Mouse (Mus musculus) MEL (cell line): ENCODE measurements around the gene Xkr8.

Source experiments
- CHD2 ChIP-seq: IDR thresholded peaks from 2 replicates; pipeline ENCODE4 v1.6.1; 2011; ENCODE audit warnings: low read length, improper control_type of control experiment
- CTCF ChIP-seq, 3 experiments: IDR thresholded peaks in 2 of 3; conservative IDR thresholded peaks in 1 of 3; 2 replicates each; pipeline ENCODE4 v1.5.1; 2011 to 2012; ENCODE audit warnings: low read length in 3 of 3, low read depth in 2 of 3, mild to moderate bottlenecking in 2 of 3, improper control_type of control experiment in 1 of 3, inconsistent platforms in 1 of 3, mixed read lengths in 1 of 3, moderate library complexity in 1 of 3; ENCODE audit not compliant: control insufficient read depth in 1 of 3, insufficient read depth in 1 of 3, poor library complexity in 1 of 3, severe bottlenecking in 1 of 3
- E2F4 ChIP-seq: IDR thresholded peaks from 2 replicates; pipeline ENCODE4 v1.6.1; 2011; ENCODE audit warnings: low read depth, low read length, improper control_type of control experiment, borderline replicate concordance
- EP300 ChIP-seq, 2 experiments: IDR thresholded peaks; 2 replicates each; pipeline ENCODE4 v1.6.1; 2011; ENCODE audit warnings: improper control_type of control experiment in 2 of 2, low read length in 2 of 2, low read depth in 1 of 2, mild to moderate bottlenecking in 1 of 2
- ETS1 ChIP-seq: IDR thresholded peaks from 2 replicates; pipeline ENCODE4 v1.6.1; 2012; ENCODE audit warnings: low read depth, mild to moderate bottlenecking, inconsistent platforms, low read length, improper control_type of control experiment, moderate library complexity
- NELFE ChIP-seq: IDR thresholded peaks from 2 replicates; pipeline ENCODE4 v1.6.1; 2011; ENCODE audit warnings: low read depth, low read length, improper control_type of control experiment
- NRF1 ChIP-seq: IDR thresholded peaks from 2 replicates; pipeline ENCODE4 v1.6.1; 2014; ENCODE audit warnings: low read depth, mild to moderate bottlenecking, inconsistent platforms, low read length, improper control_type of control experiment, moderate library complexity; ENCODE audit not compliant: poor library complexity, insufficient read depth, severe bottlenecking
- POLR2A ChIP-seq, 2 experiments: IDR thresholded peaks; 2 replicates each; pipeline ENCODE4 v1.6.1; 2011 to 2012; ENCODE audit warnings: low read length in 2 of 2, mild to moderate bottlenecking in 2 of 2, control low read depth in 1 of 2, improper control_type of control experiment in 1 of 2, low read depth in 1 of 2, moderate library complexity in 1 of 2; ENCODE audit not compliant: control insufficient read depth in 1 of 2, insufficient read depth in 1 of 2, poor library complexity in 1 of 2
- POLR2AphosphoS5 ChIP-seq: IDR thresholded peaks from 2 replicates; pipeline ENCODE4 v1.6.1; 2012; ENCODE audit warnings: low read depth, borderline replicate concordance, mild to moderate bottlenecking, inconsistent platforms, low read length, moderate library complexity, mixed read lengths
- ZC3H11A ChIP-seq: IDR thresholded peaks from 2 replicates; pipeline ENCODE4 v1.6.1; 2012; ENCODE audit warnings: low read depth, mild to moderate bottlenecking, inconsistent platforms, low read length, improper control_type of control experiment

- TF ChIP-seq EP300 (IDR thresholded peaks at IDR 0.05; ENCODE audit: low read depth in 1 of 2, low read length in 2 of 2) = no peak
- no peak for TF ChIP-seq NRF1
- no peak for TF ChIP-seq POLR2A (IDR thresholded peaks at IDR 0.05; ENCODE audit: control insufficient read depth in 1 of 2, insufficient read depth in 1 of 2, low read depth in 1 of 2, low read length in 2 of 2, poor library complexity in 1 of 2)
- TF ChIP-seq CHD2 = no peak
- no peak for TF ChIP-seq CTCF (IDR thresholded peaks at IDR 0.05 in 2 of 3, conservative IDR thresholded peaks at IDR 0.05 in 1 of 3; ENCODE audit: control insufficient read depth in 1 of 3, insufficient read depth in 1 of 3, low read depth in 2 of 3, low read length in 3 of 3, poor library complexity in 1 of 3, severe bottlenecking in 1 of 3)
- TF ChIP-seq ETS1 = no peak
- no peak for TF ChIP-seq ZC3H11A
- no peak for TF ChIP-seq POLR2AphosphoS5
- no peak for TF ChIP-seq E2F4
- TF ChIP-seq NELFE = no peak
Measured at GRCm38 (mm10) chr4:132706885-132707284, 25.5 kb downstream of the Xkr8 start.
